Mouse (Mus musculus): ENCODE measurements around the gene Trim80. TPM values are rescaled to one million over a fixed set of nuclear protein-coding genes. Genes with fewer than 3 reads are reported as not detected.

Gene Trim80
- total and polyA plus RNA-seq, 3 experiments: not detected

DNA sequence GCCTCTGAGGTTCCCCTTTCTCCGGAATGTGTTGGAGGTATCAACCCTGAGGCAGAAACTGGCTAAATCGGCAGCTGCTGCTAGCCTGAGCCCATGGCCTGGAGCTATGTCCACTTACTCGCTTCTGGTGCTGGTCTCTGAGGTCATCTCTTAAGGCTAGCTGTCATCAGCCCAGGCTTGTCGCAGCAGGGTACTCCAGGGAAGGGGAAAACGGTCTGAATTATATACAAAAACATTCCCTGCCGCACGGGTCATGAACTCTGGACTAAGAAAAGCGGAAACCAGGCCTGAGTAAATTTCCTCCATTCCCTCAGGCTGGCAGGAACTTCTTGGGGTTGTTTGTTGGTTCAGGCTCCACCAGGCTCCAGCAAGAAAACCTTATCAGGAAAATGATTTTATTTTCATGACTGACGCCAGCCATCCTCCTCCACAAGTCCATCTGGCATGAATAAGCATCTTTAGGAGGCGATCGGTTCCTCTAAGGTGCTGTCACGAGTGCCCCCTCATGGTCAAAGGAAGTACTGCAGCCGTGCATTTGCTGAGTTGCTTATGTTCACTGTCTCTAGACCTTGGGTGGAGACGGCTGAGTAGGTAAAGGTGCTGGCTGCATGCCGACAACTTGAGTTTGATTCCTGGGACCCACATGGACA lies 33.4 kb downstream of the Trim80 start (continued):
- TF ChIP-seq NRF1 (IDR thresholded peaks at IDR 0.05; ENCODE audit: insufficient read depth, low read depth, low read length, poor library complexity, severe bottlenecking) (peak; percentile 23; the same call in 1 of the 2 replicates), RAD21 (IDR thresholded peaks at IDR 0.05; ENCODE audit: low read depth, low read length) (peak; percentile 86), ZC3H11A (IDR thresholded peaks at IDR 0.05; ENCODE audit: low read depth, low read length) (peak; percentile 85)

DNA sequence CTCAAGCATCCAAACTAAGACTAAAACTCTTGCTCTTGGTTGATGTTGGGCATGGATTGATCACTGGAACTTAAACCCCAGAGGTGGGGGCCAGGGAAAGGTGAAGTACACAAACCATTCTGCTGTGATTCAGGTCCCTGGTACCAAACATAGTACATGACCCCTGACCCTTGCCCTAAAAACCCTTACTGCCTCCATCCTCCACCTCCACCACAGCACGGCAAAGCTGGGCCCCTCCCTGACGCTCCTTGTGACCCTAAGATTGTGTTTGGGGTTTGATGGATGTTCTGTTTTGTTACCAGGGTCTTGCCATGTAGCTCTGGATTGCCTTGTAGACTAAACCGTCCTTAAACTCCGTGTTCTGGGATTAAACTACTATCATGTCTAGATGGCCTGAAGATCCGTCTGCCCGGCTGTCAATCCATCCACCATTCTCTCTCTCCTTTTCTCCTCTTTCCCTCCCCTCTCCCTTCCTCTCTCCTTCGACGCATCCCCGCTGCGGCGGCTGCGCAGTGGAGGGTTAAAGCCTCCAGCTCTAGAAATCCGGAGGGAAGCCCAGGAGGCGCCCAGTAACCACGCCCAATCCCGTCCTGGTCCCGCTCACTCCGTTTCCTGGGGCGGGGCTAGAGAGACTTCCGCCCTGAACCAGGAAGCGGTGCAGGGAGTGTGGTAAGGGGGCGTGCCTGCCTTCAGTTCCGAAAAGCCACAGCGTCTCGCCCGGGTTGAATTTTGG lies 34.8 kb downstream of the Trim80 start, which contains the start of gene Armc7:
Gene Armc7, plus strand, starts transcription at position 643 of the 733 bp plus-strand sequence.
- Histone ChIP-seq H3K9ac (ENCODE audit: control insufficient read depth, low read depth, low read length, poor library complexity, severe bottlenecking) (peak within 1 kb of the TSS; percentile 82), H3K4me1 (ENCODE audit: control insufficient read depth in 1 of 2, insufficient read depth in 2 of 2, low read length in 2 of 2) (peaks cover 15 to 46% of the 10 kb centered on the region in 2 experiments), H3K9me3 (replicated peaks; ENCODE audit: insufficient read depth, low read length) (no peaks in the 10 kb centered on the region), H3K4me3 (ENCODE audit: control insufficient read depth in 1 of 2, insufficient read depth in 1 of 2, low read depth in 2 of 2, low read length in 2 of 2) (peak within 1 kb of the TSS; percentile 90 to 100), H3K27me3 (ENCODE audit: control insufficient read depth in 1 of 2, insufficient read depth in 2 of 2, low read length in 2 of 2) (no peaks in the 10 kb centered on the region), H3K27ac (ENCODE audit: control insufficient read depth, low read depth, low read length) (peak within 1 kb of the TSS; percentile 59), H3K36me3 (ENCODE audit: control insufficient read depth in 1 of 2, insufficient read depth in 2 of 2, low read length in 2 of 2) (peaks cover 0 to 32% of the 10 kb centered on the region in 2 experiments; a peak in 2 of 4 replicates), H3K79me2 (ENCODE audit: control insufficient read depth, insufficient read depth, low read length, poor library complexity) (peaks cover 5% of the 10 kb centered on the region)
- TF ChIP-seq MXI1 (IDR thresholded peaks at IDR 0.05; ENCODE audit: low read depth, low read length) (peak; percentile 97), SIN3A (IDR thresholded peaks at IDR 0.05; ENCODE audit: low read length) (peak; percentile 99), MAZ (IDR thresholded peaks at IDR 0.05; ENCODE audit: low read depth, low read length) (peak; percentile 64), CTCF (IDR thresholded peaks at IDR 0.05 in 2 of 3, conservative IDR thresholded peaks at IDR 0.05 in 1 of 3; ENCODE audit: control insufficient read depth in 1 of 3, insufficient read depth in 1 of 3, low read depth in 2 of 3, low read length in 3 of 3, poor library complexity in 1 of 3, severe bottlenecking in 1 of 3) (no peak), NRF1 (IDR thresholded peaks at IDR 0.05; ENCODE audit: insufficient read depth, low read depth, low read length, poor library complexity, severe bottlenecking) (peak; percentile 88), GABPA (IDR thresholded peaks at IDR 0.05; ENCODE audit: low read depth, low read length) (no peak), TBP (IDR thresholded peaks at IDR 0.05; ENCODE audit: low read depth, low read length) (peak; percentile 48; the same call in 1 of the 2 replicates), ELF1 (IDR thresholded peaks at IDR 0.05; ENCODE audit: low read depth, low read length) (peak; percentile 99), MAFK (IDR thresholded peaks at IDR 0.05; ENCODE audit: borderline replicate concordance, low read depth, low read length) (no peak), TAL1 (IDR thresholded peaks at IDR 0.05; ENCODE audit: low read length) (no peak), BHLHE40 (IDR thresholded peaks at IDR 0.05; ENCODE audit: borderline replicate concordance, low read depth, low read length) (no peak), POLR2AphosphoS2 (IDR thresholded peaks at IDR 0.05; ENCODE audit: low read length) (peak; percentile 74), ZMIZ1 (IDR thresholded peaks at IDR 0.05; ENCODE audit: low read depth, low read length) (peak; percentile 79; the same call in 1 of the 2 replicates), SMC3 (IDR thresholded peaks at IDR 0.05; ENCODE audit: low read depth, low read length) (0 out of 2 replicates have a peak, but pooled peaks have one; percentile 13), MAX (IDR thresholded peaks at IDR 0.05; ENCODE audit: low read length) (peak; percentile 72), NELFE (IDR thresholded peaks at IDR 0.05; ENCODE audit: low read depth, low read length) (peak; percentile 79), ZKSCAN1 (IDR thresholded peaks at IDR 0.05; ENCODE audit: low read depth, low read length) (no peak), POLR2A (IDR thresholded peaks at IDR 0.05; ENCODE audit: control insufficient read depth in 1 of 2, insufficient read depth in 1 of 2, low read depth in 1 of 2, low read length in 2 of 2, poor library complexity in 1 of 2) (peak; percentile 77 to 83), MYC (IDR thresholded peaks at IDR 0.05; ENCODE audit: low read depth, low read length) (0 out of 2 replicates have a peak, but pooled peaks have one; percentile 24), ETS1 (IDR thresholded peaks at IDR 0.05; ENCODE audit: low read depth, low read length) (peak; percentile 53), RCOR1 (IDR thresholded peaks at IDR 0.05; ENCODE audit: low read depth, low read length) (peak; percentile 61; the same call in 1 of the 2 replicates), TCF12 (IDR thresholded peaks at IDR 0.05; ENCODE audit: low read depth, low read length) (peak; percentile 60), KAT2A (conservative IDR thresholded peaks at IDR 0.05; ENCODE audit: low read depth, low read length) (peak; percentile 55; the same call in 1 of the 2 replicates), USF1 (IDR thresholded peaks at IDR 0.05; ENCODE audit: low read depth, low read length) (no peak), HCFC1 (IDR thresholded peaks at IDR 0.05; ENCODE audit: low read depth, low read length) (peak; percentile 86)
- DNase-seq (ENCODE audit: low read depth, low spot score): peak; percentile 99
